Mouse (Mus musculus) MEL (cell line): Measurements from ENCODE around the gene 9630041A04Rik. TPM values are rescaled to one million over a fixed set of nuclear protein-coding genes. Genes with fewer than 3 reads are reported as not detected.

Experiments used
- DNase-seq: peaks from one replicate; pipeline ENCODE4 v3.0.0; 2011; ENCODE audit warnings: low read depth, low spot score
- H3K27ac ChIP-seq: 2 replicates; pipeline ENCODE4 v1.5.1; 2012; ENCODE audit warnings: low read depth, mild to moderate bottlenecking, control low read depth, low read length, moderate library complexity; ENCODE audit not compliant: control insufficient read depth
- H3K27me3 ChIP-seq, 2 experiments: fragments of 150-350 bp in 1 of 2; sonication (generic) in 1 of 2; 2 replicates each; pipeline ENCODE4 v1.6.1; 2012; ENCODE audit warnings: low read length in 2 of 2, mild to moderate bottlenecking in 2 of 2, improper control_type of control experiment in 1 of 2, moderate library complexity in 1 of 2; ENCODE audit not compliant: insufficient read depth in 2 of 2, control insufficient read depth in 1 of 2
- H3K36me3 ChIP-seq, 2 experiments: 2 replicates each; pipeline ENCODE4 v1.6.1; 2012 to 2014; ENCODE audit warnings: low read length in 2 of 2, improper control_type of control experiment in 1 of 2, inconsistent platforms in 1 of 2, mild to moderate bottlenecking in 1 of 2; ENCODE audit not compliant: insufficient read depth in 2 of 2, control insufficient read depth in 1 of 2
- H3K4me1 ChIP-seq, 2 experiments: fragments of 150-350 bp in 1 of 2; sonication (generic) in 1 of 2; 2 replicates each; pipeline ENCODE4 v1.6.1; 2012; ENCODE audit warnings: low read length in 2 of 2, improper control_type of control experiment in 1 of 2, mild to moderate bottlenecking in 1 of 2; ENCODE audit not compliant: insufficient read depth in 2 of 2, control insufficient read depth in 1 of 2
- H3K4me3 ChIP-seq, 2 experiments: fragments of 150-350 bp in 1 of 2; sonication (generic) in 1 of 2; 2 replicates each; pipeline ENCODE4 v1.5.1; 2012; ENCODE audit warnings: low read depth in 2 of 2, low read length in 2 of 2, mild to moderate bottlenecking in 2 of 2, moderate library complexity in 2 of 2, control low read depth in 1 of 2, improper control_type of control experiment in 1 of 2; ENCODE audit not compliant: control insufficient read depth in 1 of 2, insufficient read depth in 1 of 2
- H3K79me2 ChIP-seq: 2 replicates; pipeline ENCODE4 v1.6.1; 2012; ENCODE audit warnings: mild to moderate bottlenecking, low read length, moderate library complexity; ENCODE audit not compliant: control insufficient read depth, poor library complexity, insufficient read depth
- H3K9ac ChIP-seq: 2 replicates; pipeline ENCODE4 v1.6.1; 2012; ENCODE audit warnings: low read depth, mild to moderate bottlenecking, control low read depth, low read length, moderate library complexity; ENCODE audit not compliant: control insufficient read depth, poor library complexity, severe bottlenecking
- H3K9me3 ChIP-seq: fragments of 150-350 bp; sonication (generic); replicated peaks from 2 replicates; pipeline ENCODE4 v1.6.1; 2012; ENCODE audit warnings: mild to moderate bottlenecking, low read length, improper control_type of control experiment, moderate library complexity; ENCODE audit not compliant: insufficient read depth
- CHD1 ChIP-seq: IDR thresholded peaks from 2 replicates; pipeline ENCODE4 v1.6.1; 2012; ENCODE audit warnings: low read depth, mild to moderate bottlenecking, inconsistent platforms, low read length, improper control_type of control experiment
- CHD2 ChIP-seq: IDR thresholded peaks from 2 replicates; pipeline ENCODE4 v1.6.1; 2011; ENCODE audit warnings: low read length, improper control_type of control experiment
- CTCF ChIP-seq, 3 experiments: IDR thresholded peaks in 2 of 3; conservative IDR thresholded peaks in 1 of 3; 2 replicates each; pipeline ENCODE4 v1.5.1; 2011 to 2012; ENCODE audit warnings: low read length in 3 of 3, low read depth in 2 of 3, mild to moderate bottlenecking in 2 of 3, improper control_type of control experiment in 1 of 3, inconsistent platforms in 1 of 3, mixed read lengths in 1 of 3, moderate library complexity in 1 of 3; ENCODE audit not compliant: control insufficient read depth in 1 of 3, insufficient read depth in 1 of 3, poor library complexity in 1 of 3, severe bottlenecking in 1 of 3
- E2F4 ChIP-seq: IDR thresholded peaks from 2 replicates; pipeline ENCODE4 v1.6.1; 2011; ENCODE audit warnings: low read depth, low read length, improper control_type of control experiment, borderline replicate concordance
- HCFC1 ChIP-seq: IDR thresholded peaks from 2 replicates; pipeline ENCODE4 v1.6.1; 2012; ENCODE audit warnings: low read depth, mild to moderate bottlenecking, inconsistent platforms, low read length, improper control_type of control experiment, moderate library complexity
- KAT2A ChIP-seq: conservative IDR thresholded peaks from 2 replicates; pipeline ENCODE4 v1.6.1; 2012; ENCODE audit warnings: low read depth, low read length, improper control_type of control experiment, inconsistent platforms
- MAFK ChIP-seq: IDR thresholded peaks from 2 replicates; pipeline ENCODE4 v1.6.1; 2011; ENCODE audit warnings: low read depth, mild to moderate bottlenecking, low read length, improper control_type of control experiment, borderline replicate concordance
- MAX ChIP-seq: IDR thresholded peaks from 2 replicates; pipeline ENCODE4 v1.6.1; 2011; ENCODE audit warnings: low read length, improper control_type of control experiment
- MEF2A ChIP-seq: IDR thresholded peaks from 2 replicates; pipeline ENCODE4 v1.6.1; 2014; ENCODE audit warnings: low read depth, mild to moderate bottlenecking, inconsistent platforms, low read length, improper control_type of control experiment; ENCODE audit not compliant: poor library complexity, insufficient replicate concordance, severe bottlenecking; ENCODE audit errors: extremely low read depth
- MXI1 ChIP-seq: IDR thresholded peaks from 2 replicates; pipeline ENCODE4 v1.6.1; 2011; ENCODE audit warnings: mild to moderate bottlenecking, low read depth, low read length, improper control_type of control experiment
- MYB ChIP-seq: IDR thresholded peaks from 2 replicates; pipeline ENCODE4 v1.6.1; 2011; ENCODE audit warnings: mild to moderate bottlenecking, low read depth, low read length, improper control_type of control experiment
- NELFE ChIP-seq: IDR thresholded peaks from 2 replicates; pipeline ENCODE4 v1.6.1; 2011; ENCODE audit warnings: low read depth, low read length, improper control_type of control experiment
- NRF1 ChIP-seq: IDR thresholded peaks from 2 replicates; pipeline ENCODE4 v1.6.1; 2014; ENCODE audit warnings: low read depth, mild to moderate bottlenecking, inconsistent platforms, low read length, improper control_type of control experiment, moderate library complexity; ENCODE audit not compliant: poor library complexity, insufficient read depth, severe bottlenecking
- POLR2A ChIP-seq, 2 experiments: IDR thresholded peaks; 2 replicates each; pipeline ENCODE4 v1.6.1; 2011 to 2012; ENCODE audit warnings: low read length in 2 of 2, mild to moderate bottlenecking in 2 of 2, control low read depth in 1 of 2, improper control_type of control experiment in 1 of 2, low read depth in 1 of 2, moderate library complexity in 1 of 2; ENCODE audit not compliant: control insufficient read depth in 1 of 2, insufficient read depth in 1 of 2, poor library complexity in 1 of 2
- POLR2AphosphoS2 ChIP-seq: IDR thresholded peaks from 2 replicates; pipeline ENCODE4 v1.6.1; 2011; ENCODE audit warnings: low read length, improper control_type of control experiment
- POLR2AphosphoS5 ChIP-seq: IDR thresholded peaks from 2 replicates; pipeline ENCODE4 v1.6.1; 2012; ENCODE audit warnings: low read depth, borderline replicate concordance, mild to moderate bottlenecking, inconsistent platforms, low read length, moderate library complexity, mixed read lengths
- SIN3A ChIP-seq: IDR thresholded peaks from 2 replicates; pipeline ENCODE4 v1.6.1; 2012; ENCODE audit warnings: low read length, improper control_type of control experiment, inconsistent platforms
- TAL1 ChIP-seq: IDR thresholded peaks from 2 replicates; pipeline ENCODE4 v1.6.1; 2012; ENCODE audit warnings: mild to moderate bottlenecking, inconsistent platforms, low read length, moderate library complexity, mixed read lengths
- TBP ChIP-seq: IDR thresholded peaks from 2 replicates; pipeline ENCODE4 v1.8.0; 2011; ENCODE audit warnings: low read depth, low read length, improper control_type of control experiment
- TCF12 ChIP-seq: IDR thresholded peaks from 2 replicates; pipeline ENCODE4 v1.6.1; 2014; ENCODE audit warnings: low read depth, mild to moderate bottlenecking, inconsistent platforms, low read length, improper control_type of control experiment, moderate library complexity
- USF2 ChIP-seq, 2 experiments: IDR thresholded peaks; 2 replicates each; pipeline ENCODE4 v1.6.1; 2011 to 2012; ENCODE audit warnings: improper control_type of control experiment in 2 of 2, low read length in 2 of 2, borderline replicate concordance in 1 of 2, inconsistent platforms in 1 of 2, low read depth in 1 of 2, mild to moderate bottlenecking in 1 of 2; ENCODE audit not compliant: insufficient read depth in 1 of 2
- ZC3H11A ChIP-seq: IDR thresholded peaks from 2 replicates; pipeline ENCODE4 v1.6.1; 2012; ENCODE audit warnings: low read depth, mild to moderate bottlenecking, inconsistent platforms, low read length, improper control_type of control experiment
- ZMIZ1 ChIP-seq: IDR thresholded peaks from 2 replicates; pipeline ENCODE4 v1.6.1; 2012; ENCODE audit warnings: low read depth, mild to moderate bottlenecking, inconsistent platforms, low read length, improper control_type of control experiment, moderate library complexity
- ZNF384 ChIP-seq: IDR thresholded peaks from 2 replicates; pipeline ENCODE4 v1.6.1; 2012; ENCODE audit warnings: low read depth, mild to moderate bottlenecking, inconsistent platforms, low read length, improper control_type of control experiment
- polyA plus RNA-seq, 2 experiments: library from polyadenylated mRNA; stranded (reverse) in 1 of 2; unstranded in 1 of 2; fragments of >175 nt in 1 of 2; fragments of >200 nt in 1 of 2; gene quantifications; 2 replicates each; pipeline versions ENCODE4 v1.2.1 to v1.2.4; 2012; ENCODE audit warnings: low replicate concordance in 2 of 2, low read depth in 1 of 2; ENCODE audit not compliant: insufficient read length in 2 of 2, insufficient read depth in 1 of 2, missing spikeins in 1 of 2
- total RNA-seq: library from RNA; depleted of rRNA; stranded (reverse); fragments of 300-350 nt; gene quantifications from 2 replicates; pipeline ENCODE4 v1.2.3, GENCODE M21; 2012

9630041A04Rik gene
- total and polyA plus RNA-seq, 3 experiments: not detected

GRCm38 (mm10) chr9:101918771-101919170 lies 57.1 kb downstream of the 9630041A04Rik start:
- H3K9me3 ChIP-seq: no peaks in the 10 kb centered on the region
- H3K27me3 ChIP-seq: no peaks in the 10 kb centered on the region
- H3K4me3 ChIP-seq: no peak overlapping the region
- H3K4me1 ChIP-seq: no peaks in the 10 kb centered on the region
- H3K9ac ChIP-seq: no peak overlapping the region
- H3K36me3 ChIP-seq: no peaks in the 10 kb centered on the region
- no peak overlapping the region for H3K27ac ChIP-seq
- DNase-seq: no peak
- no peaks in the 10 kb centered on the region for H3K79me2 ChIP-seq
- TF ChIP-seq TBP (no peak), SIN3A (no peak), USF2 (IDR thresholded peaks at IDR 0.05; ENCODE audit: borderline replicate concordance in 1 of 2, insufficient read depth in 1 of 2, low read depth in 1 of 2, low read length in 2 of 2) (no peak), MXI1 (no peak), CHD1 (no peak), ZNF384 (no peak), ZMIZ1 (no peak), ZC3H11A (no peak), NRF1 (no peak), TCF12 (no peak), POLR2AphosphoS2 (no peak)
- TF ChIP-seq, all 39 proteins: peak for 0

- DNase-seq: no peak
- Histone ChIP-seq H3K27me3 (no peaks in the 10 kb centered on the region), H3K79me2 (no peaks in the 10 kb centered on the region), H3K4me3 (no peak overlapping the region), H3K9me3 (no peaks in the 10 kb centered on the region), H3K9ac (no peak overlapping the region), H3K27ac (no peak overlapping the region), H3K36me3 (no peaks in the 10 kb centered on the region), H3K4me1 (no peaks in the 10 kb centered on the region)
- TF ChIP-seq NELFE (no peak), CHD2 (no peak), ZNF384 (no peak), MYB (no peak), CTCF (IDR thresholded peaks at IDR 0.05 in 2 of 3, conservative IDR thresholded peaks at IDR 0.05 in 1 of 3; ENCODE audit: control insufficient read depth in 1 of 3, insufficient read depth in 1 of 3, low read depth in 2 of 3, low read length in 3 of 3, poor library complexity in 1 of 3, severe bottlenecking in 1 of 3) (no peak), E2F4 (no peak), MEF2A (no peak), MAFK (no peak), MAX (no peak), TAL1 (no peak), POLR2A (IDR thresholded peaks at IDR 0.05; ENCODE audit: control insufficient read depth in 1 of 2, insufficient read depth in 1 of 2, low read depth in 1 of 2, low read length in 2 of 2, poor library complexity in 1 of 2) (no peak), SIN3A (no peak), HCFC1 (no peak), TCF12 (no peak), ZC3H11A (no peak), KAT2A (no peak), USF2 (IDR thresholded peaks at IDR 0.05; ENCODE audit: borderline replicate concordance in 1 of 2, insufficient read depth in 1 of 2, low read depth in 1 of 2, low read length in 2 of 2) (no peak), TBP (no peak), POLR2AphosphoS5 (no peak)
Observed at GRCm38 (mm10) chr9:101919324-101919723, 57.7 kb downstream of the 9630041A04Rik start.
